Comparison of ENCODE assay signal across 29 mouse cellular contexts in the genomic region with DNA sequence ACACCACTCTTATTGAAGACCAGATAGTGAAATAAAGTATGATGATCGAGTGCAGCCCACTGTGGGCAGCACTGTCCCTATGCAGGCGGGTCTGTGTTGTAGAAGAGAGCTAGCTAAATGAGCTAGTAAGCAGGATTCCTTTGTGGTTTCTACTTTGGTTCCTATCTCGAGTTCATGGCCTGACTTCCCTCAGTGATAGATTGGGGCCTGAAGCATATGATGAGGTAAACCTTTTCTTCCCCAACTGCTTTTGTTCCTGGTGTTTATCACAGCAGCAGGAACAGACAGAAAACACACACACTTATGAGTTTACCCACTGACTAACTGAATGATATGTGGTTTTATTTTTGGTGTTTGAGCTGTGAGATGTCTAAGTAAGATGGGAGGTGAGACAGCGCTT. TPM values are rescaled to one million over a fixed set of nuclear protein-coding genes. Genes with fewer than 3 reads are reported as not detected.
"Had no signal": no experiment of that assay in that cellular context is flagged by ENCODE, and none has a peak within 500 bp of the region (broad histone marks: within the 10 kb centered on the region; RNA-seq: fewer than 3 reads in every experiment).

No protein-coding gene starts in this region.

- H3K4me2 ChIP-seq: heart, embryonic 11.5 days; heart, embryonic 13.5 days; heart, embryonic 15.5 days; hindbrain, embryonic 13.5 days; hindbrain, embryonic 15.5 days; kidney, embryonic 15.5 days; limb, embryonic 13.5 days; limb, embryonic 15.5 days; liver, embryonic 13.5 days had no signal

- H3K4me1 ChIP-seq: heart, embryonic 13.5 days; heart, embryonic 15.5 days; liver, embryonic 13.5 days had no signal

- H3K27me3 ChIP-seq: heart, embryonic 13.5 days; heart, embryonic 15.5 days; hindbrain, embryonic 13.5 days; hindbrain, embryonic 15.5 days; kidney, embryonic 15.5 days; limb, embryonic 13.5 days; limb, embryonic 15.5 days; liver, embryonic 13.5 days had no signal

- ATAC-seq: hindbrain, postnatal 0 days; intestine, embryonic 16.5 days had no signal

- H3K9me3 ChIP-seq: heart, embryonic 13.5 days; heart, embryonic 15.5 days; hindbrain, embryonic 13.5 days; hindbrain, embryonic 15.5 days; kidney, embryonic 15.5 days; limb, embryonic 13.5 days; limb, embryonic 15.5 days; liver, embryonic 13.5 days had no signal

- H3K36me3 ChIP-seq: heart, embryonic 13.5 days; heart, embryonic 15.5 days; hindbrain, embryonic 13.5 days; hindbrain, embryonic 15.5 days; kidney, embryonic 15.5 days; limb, embryonic 13.5 days; limb, embryonic 15.5 days; liver, embryonic 13.5 days had no signal

- H3K4me3 ChIP-seq: gastrocnemius, adult 2 months; heart, adult 2 months; heart, embryonic 13.5 days; heart, embryonic 15.5 days; hindbrain, embryonic 13.5 days; hindbrain, embryonic 15.5 days; kidney, embryonic 15.5 days; limb, embryonic 13.5 days; limb, embryonic 15.5 days; liver, embryonic 13.5 days had no signal

- H3K9ac ChIP-seq: heart, embryonic 13.5 days; heart, embryonic 15.5 days; hindbrain, embryonic 13.5 days; hindbrain, embryonic 15.5 days; kidney, embryonic 15.5 days; limb, embryonic 13.5 days; limb, embryonic 15.5 days; liver, embryonic 13.5 days had no signal

- DNase-seq: gastrocnemius, adult 2 months; gastrocnemius, postnatal 10 days; gastrocnemius, postnatal 25 days; heart, adult 11 months; heart, adult 2 months; heart, postnatal 14 days; heart, postnatal 36 days; kidney, adult 11 months; kidney, adult 2 months; kidney, adult 9 months; kidney, postnatal 14 days; kidney, postnatal 36 days; layer of hippocampus, adult 9-11 months; layer of hippocampus, postnatal 36 days; left cerebral cortex, postnatal 4 days; liver, embryonic 13.5 days had no signal

- H3K27ac ChIP-seq: gastrocnemius, adult 2 months; heart, adult 2 months; heart, embryonic 13.5 days; heart, embryonic 15.5 days; hindbrain, embryonic 13.5 days; hindbrain, embryonic 15.5 days; hindbrain, postnatal 0 days; kidney, embryonic 15.5 days; kidney, postnatal 0 days; limb, embryonic 13.5 days; limb, embryonic 15.5 days; liver, embryonic 13.5 days had no signal

RNA-seq across cellular contexts. Expression of gene Adamts20, which starts 15.6 kb away (rescaled TPM):
- total RNA-seq: hematopoietic stem cell, adult 5-6 weeks; liver, adult 2 months had no signal
- polyA plus RNA-seq: liver, adult 2 months had no signal
